Mouse (Mus musculus) embryonic facial prominence, embryonic 14.5 days (tissue): ENCODE data around the gene Plin5. TPM values are rescaled to one million over a fixed set of nuclear protein-coding genes. Genes with fewer than 3 reads are reported as not detected.

ENCODE experiments used
- ATAC-seq: fragments of 200-750 bp; cut with Nextera tagmentation; 2 replicates; pipeline ENCODE4 v1.8.0; 2017; ENCODE audit warnings: low read depth, moderate number of reproducible peaks, moderate TSS enrichment
- DNase-seq: peaks from one replicate; pipeline ENCODE4 v3.0.0-alpha.2; 2015; ENCODE audit warnings: low spot score
- H3K27ac ChIP-seq: fragments of 300-500 bp; sonication (generic); replicated peaks from 2 replicates; pipeline ENCODE4 v1.5.1; 2014; ENCODE audit warnings: low read depth, mild to moderate bottlenecking, low read length, moderate library complexity
- H3K27me3 ChIP-seq: fragments of 300-500 bp; sonication (generic); replicated peaks from 2 replicates; pipeline ENCODE4 v1.6.1; 2014; ENCODE audit warnings: low read length; ENCODE audit not compliant: control insufficient read depth, insufficient read depth
- H3K36me3 ChIP-seq: fragments of 300-500 bp; sonication (generic); 2 replicates; pipeline ENCODE4 v1.6.1; 2014; ENCODE audit warnings: low read length, mixed read lengths; ENCODE audit not compliant: control insufficient read depth, insufficient read depth
- H3K4me1 ChIP-seq: fragments of 300-500 bp; sonication (generic); 2 replicates; pipeline ENCODE4 v1.6.1; 2014; ENCODE audit warnings: antibody characterized with exemption, low read length; ENCODE audit not compliant: control insufficient read depth, insufficient read depth
- H3K4me2 ChIP-seq: fragments of 300-500 bp; sonication (generic); 2 replicates; pipeline ENCODE4 v1.6.1; 2014; ENCODE audit warnings: low read depth, mild to moderate bottlenecking, low read length, moderate library complexity, mixed read lengths
- H3K4me3 ChIP-seq: fragments of 300-500 bp; sonication (generic); 2 replicates; pipeline ENCODE4 v1.5.1; 2014; ENCODE audit warnings: low read depth, mild to moderate bottlenecking, low read length
- H3K9ac ChIP-seq: fragments of 300-500 bp; sonication (generic); 2 replicates; pipeline ENCODE4 v1.6.1; 2014; ENCODE audit warnings: low read depth, mild to moderate bottlenecking, low read length, moderate library complexity, mixed read lengths
- H3K9me3 ChIP-seq: fragments of 300-500 bp; sonication (generic); 2 replicates; pipeline ENCODE4 v1.6.1; 2016; ENCODE audit warnings: low read length; ENCODE audit not compliant: control insufficient read depth
- WGBS: fragments of 180-500 bp; shearing (Covaris S2); extraction: QIAGEN DNeasy Blood & Tissue Kit; methylation state at CpG from one replicate; pipeline ENCODE4 v1.1.7; 2014; 5-methylcytosine and 5-hydroxymethylcytosine counted together
- polyA plus RNA-seq: library from polyadenylated mRNA; unstranded; fragments of >200 nt; fragmentation: Nextera tagmentation; extraction: Ambion mirVana; gene quantifications from 2 replicates; pipeline ENCODE4 v1.2.1, GENCODE M21; 2014

The Plin5 gene
- polyA plus RNA-seq, 1 experiment from 2014 or later: 0.57 TPM

GRCm38 (mm10) chr17:56137839-56138613 lies 20.6 kb upstream of the Plin5 start:
- Histone ChIP-seq H3K4me3 (peak overlapping the region; percentile 80; the same call in 1 of the 2 replicates), H3K27ac (no peak overlapping the region), H3K9me3 (no peaks in the 10 kb centered on the region), H3K4me2 (peak overlapping the region; percentile 98), H3K9ac (peak overlapping the region; percentile 54), H3K4me1 (peaks cover 18% of the 10 kb centered on the region), H3K36me3 (no peaks in the 10 kb centered on the region), H3K27me3 (peaks cover 40% of the 10 kb centered on the region)
- ATAC-seq (no peak), DNase-seq (no peak)
- WGBS: 17% methylated on average over 25 of the region's 25 CpGs

GRCm38 (mm10) chr17:56136558-56136957 lies 19.2 kb upstream of the Plin5 start:
- H3K4me3 ChIP-seq: no peak overlapping the region
- H3K4me2 ChIP-seq: no peak overlapping the region
- H3K27ac ChIP-seq: no peak overlapping the region
- H3K36me3 ChIP-seq: no peaks in the 10 kb centered on the region
- H3K9me3 ChIP-seq: no peaks in the 10 kb centered on the region
- no peak overlapping the region for H3K9ac ChIP-seq
- H3K27me3 ChIP-seq: peaks cover 30% of the 10 kb centered on the region
- ATAC-seq (no peak), DNase-seq (no peak)
- 86% methylated on average over 7 of the region's 7 CpGs for WGBS
- H3K4me1 ChIP-seq: peaks cover 14% of the 10 kb centered on the region; the same call in 1 of the 2 replicates

- DNase-seq (no peak), ATAC-seq (peak; percentile 23; the same call in 1 of the 2 replicates)
- H3K4me1 ChIP-seq: peaks cover 12% of the 10 kb centered on the region; the same call in 1 of the 2 replicates
- H3K4me3 ChIP-seq: peak overlapping the region; percentile 33
- peak overlapping the region; percentile 62 for H3K4me2 ChIP-seq
- H3K27ac ChIP-seq: no peak overlapping the region; the same call in 1 of the 2 replicates
- peaks cover 9% of the 10 kb centered on the region for H3K27me3 ChIP-seq
- WGBS: 3% methylated on average over 25 of the region's 27 CpGs
- no peaks in the 10 kb centered on the region for H3K36me3 ChIP-seq
- H3K9ac ChIP-seq: peak overlapping the region; percentile 47; the same call in 1 of the 2 replicates
- H3K9me3 ChIP-seq: no peaks in the 10 kb centered on the region
Measured at GRCm38 (mm10) chr17:56134463-56134971, 17.1 kb upstream of the Plin5 start.

GRCm38 (mm10) chr17:56133457-56134363 lies 16.3 kb upstream of the Plin5 start:
- peak; percentile 32 for ATAC-seq
- Histone ChIP-seq H3K27me3 (peaks cover 1% of the 10 kb centered on the region; the same call in 1 of the 2 replicates), H3K9ac (no peak overlapping the region), H3K4me1 (peaks cover 9% of the 10 kb centered on the region; the same call in 1 of the 2 replicates), H3K36me3 (no peaks in the 10 kb centered on the region), H3K27ac (peak overlapping the region; percentile 19), H3K9me3 (no peaks in the 10 kb centered on the region), H3K4me2 (peak overlapping the region; percentile 62), H3K4me3 (peak overlapping the region; percentile 33)
- peak; percentile 51 for DNase-seq
- WGBS: 19% methylated on average over 17 of the region's 21 CpGs

GRCm38 (mm10) chr17:56132661-56133060 lies 15.3 kb upstream of the Plin5 start:
- Histone ChIP-seq H3K4me1 (peaks cover 9% of the 10 kb centered on the region; the same call in 1 of the 2 replicates), H3K9me3 (no peaks in the 10 kb centered on the region), H3K4me3 (no peak overlapping the region), H3K9ac (no peak overlapping the region), H3K4me2 (no peak overlapping the region), H3K36me3 (no peaks in the 10 kb centered on the region), H3K27ac (no peak overlapping the region), H3K27me3 (no peaks in the 10 kb centered on the region)
- no peak for DNase-seq
- ATAC-seq: no peak
- WGBS: 5% methylated on average over 14 of the region's 14 CpGs

DNA sequence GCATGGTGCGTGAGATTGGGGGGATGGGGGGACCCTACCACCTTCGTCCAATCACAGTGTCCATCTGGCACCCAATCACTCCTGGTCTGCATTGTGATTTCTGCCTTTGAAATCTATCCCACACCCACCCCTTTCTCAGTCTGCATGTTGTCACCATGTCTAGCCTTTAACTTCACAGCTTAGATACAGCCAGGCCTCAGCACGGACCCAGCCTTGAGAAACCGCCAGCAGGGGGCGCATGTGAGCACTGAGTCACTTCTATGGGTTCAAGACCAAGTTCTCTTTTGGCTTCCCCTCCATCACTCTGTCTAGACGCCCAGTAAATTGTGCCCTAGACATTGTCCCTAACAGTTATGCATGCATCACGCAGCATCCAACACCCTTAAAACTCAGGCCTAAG lies 14.4 kb upstream of the Plin5 start:
- no peaks in the 10 kb centered on the region for H3K36me3 ChIP-seq
- DNase-seq: no peak
- H3K9ac ChIP-seq: no peak overlapping the region
- no peak overlapping the region for H3K4me3 ChIP-seq
- H3K4me2 ChIP-seq: no peak overlapping the region
- WGBS: 44% methylated on average over 7 of the region's 7 CpGs
- no peak overlapping the region for H3K27ac ChIP-seq
- no peak for ATAC-seq
- peaks cover 9% of the 10 kb centered on the region; the same call in 1 of the 2 replicates for H3K4me1 ChIP-seq
- no peaks in the 10 kb centered on the region for H3K27me3 ChIP-seq
- no peaks in the 10 kb centered on the region for H3K9me3 ChIP-seq

DNA sequence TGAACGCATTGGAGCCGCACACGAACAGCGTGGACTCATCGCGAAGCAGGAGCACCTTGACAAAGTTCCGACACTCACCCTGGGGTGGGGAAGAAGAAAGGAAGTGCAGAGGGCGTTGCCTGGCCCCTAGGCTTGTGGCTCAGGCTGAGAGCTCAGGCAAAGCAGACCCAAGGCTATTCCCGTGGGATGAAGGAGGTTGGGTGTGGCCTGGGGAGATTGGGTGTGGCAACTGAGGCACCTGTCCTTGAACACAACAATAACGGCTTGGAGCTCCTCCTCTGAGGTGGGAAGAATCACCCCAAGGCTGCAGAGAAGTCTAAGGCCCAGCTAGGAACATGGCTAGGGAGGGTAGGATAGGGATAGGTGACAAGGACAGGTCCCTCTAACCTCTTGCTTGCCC lies 13.7 kb upstream of the Plin5 start:
- Histone ChIP-seq H3K27ac (no peak overlapping the region), H3K4me2 (no peak overlapping the region)
- 96% methylated on average over 10 of the region's 10 CpGs for WGBS

DNA sequence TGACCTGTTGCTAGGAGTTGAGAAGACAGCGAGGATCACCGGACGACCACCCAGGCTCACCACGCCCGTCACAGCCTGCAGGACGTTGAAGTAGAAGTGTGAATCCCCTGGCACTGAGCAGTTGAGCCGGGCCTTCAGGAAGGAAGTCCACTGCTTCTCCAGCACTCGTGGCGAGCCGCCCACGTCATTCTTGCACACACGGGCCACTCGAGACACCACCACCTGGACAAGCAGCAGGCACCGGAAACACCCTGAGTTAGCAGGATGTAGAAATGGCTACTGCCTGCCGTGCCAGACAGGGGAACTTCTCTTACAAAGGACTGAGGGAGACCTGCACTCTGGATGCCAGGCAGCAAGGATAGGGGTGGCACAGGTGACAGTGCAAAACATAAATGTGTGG lies 10.8 kb upstream of the Plin5 start:
- H3K27me3 ChIP-seq: peaks cover 20% of the 10 kb centered on the region
- 80% methylated on average over 15 of the region's 15 CpGs for WGBS
- ATAC-seq (no peak), DNase-seq (no peak)
- no peak overlapping the region for H3K4me3 ChIP-seq
- H3K4me2 ChIP-seq: no peak overlapping the region
- peaks cover 2% of the 10 kb centered on the region; the same call in 1 of the 2 replicates for H3K9me3 ChIP-seq
- H3K27ac ChIP-seq: no peak overlapping the region
- no peaks in the 10 kb centered on the region for H3K36me3 ChIP-seq
- peaks cover 7% of the 10 kb centered on the region; the same call in 1 of the 2 replicates for H3K4me1 ChIP-seq
- H3K9ac ChIP-seq: no peak overlapping the region

More for the DNA sequence above, 13.7 kb upstream of the Plin5 start:
- Histone ChIP-seq H3K4me3 (no peak overlapping the region), H3K27me3 (no peaks in the 10 kb centered on the region), H3K9me3 (no peaks in the 10 kb centered on the region), H3K36me3 (no peaks in the 10 kb centered on the region), H3K9ac (no peak overlapping the region), H3K4me1 (peaks cover 9% of the 10 kb centered on the region; the same call in 1 of the 2 replicates)
- DNase-seq: no peak
- no peak for ATAC-seq
